Mouse (Mus musculus) limb, embryonic 15.5 days (tissue): Measurements from ENCODE around the gene Fetub. TPM values are rescaled to one million over a fixed set of nuclear protein-coding genes. Genes with fewer than 3 reads are reported as not detected.

Source experiments
- ATAC-seq: fragments of 200-750 bp; cut with Nextera tagmentation; 2 replicates; pipeline ENCODE4 v1.8.0; 2017; ENCODE audit warnings: low read depth, moderate TSS enrichment; ENCODE audit not compliant: insufficient number of reproducible peaks, low FRiP score, low TSS enrichment
- H3K27ac ChIP-seq: fragments of 300-500 bp; sonication (generic); 2 replicates; pipeline ENCODE4 v1.5.1; 2015; ENCODE audit warnings: moderate library complexity, mild to moderate bottlenecking, inconsistent platforms
- H3K27me3 ChIP-seq: fragments of 300-500 bp; sonication (generic); 2 replicates; pipeline ENCODE4 v1.6.1; 2015; ENCODE audit warnings: inconsistent platforms
- H3K36me3 ChIP-seq: fragments of 300-500 bp; sonication (generic); 2 replicates; pipeline ENCODE4 v1.6.1; 2015; ENCODE audit warnings: inconsistent platforms
- H3K4me1 ChIP-seq: fragments of 300-500 bp; sonication (generic); 2 replicates; pipeline ENCODE4 v1.6.1; 2015; ENCODE audit warnings: inconsistent platforms
- H3K4me2 ChIP-seq: fragments of 300-500 bp; sonication (generic); 2 replicates; pipeline ENCODE4 v1.6.1; 2015; ENCODE audit warnings: mild to moderate bottlenecking, inconsistent platforms
- H3K4me3 ChIP-seq: fragments of 300-500 bp; sonication (generic); 2 replicates; pipeline ENCODE4 v1.5.1; 2015; ENCODE audit warnings: mild to moderate bottlenecking, inconsistent platforms
- H3K9ac ChIP-seq: fragments of 300-500 bp; sonication (generic); 2 replicates; pipeline ENCODE4 v1.6.1; 2015; ENCODE audit warnings: inconsistent platforms
- H3K9me3 ChIP-seq: fragments of 300-500 bp; sonication (generic); 2 replicates; pipeline ENCODE4 v1.6.1; 2016; ENCODE audit warnings: inconsistent platforms
- WGBS: fragments of 180-500 bp; shearing (Covaris S2); methylation state at CpG from one replicate; pipeline ENCODE4 v1.1.7; 2015; 5-methylcytosine and 5-hydroxymethylcytosine counted together
- polyA plus RNA-seq: library from polyadenylated mRNA; unstranded; fragments of >200 nt; fragmentation: Nextera tagmentation; extraction: Ambion mirVana; gene quantifications from 2 replicates; pipeline ENCODE4 v1.2.1, GENCODE M21; 2015

Gene Fetub
- 2.3 and 3.1 TPM in 2 replicates for polyA plus RNA-seq

- no peaks in the 10 kb centered on the region for H3K27me3 ChIP-seq
- H3K4me1 ChIP-seq = 0 out of 2 replicates have a peak, but pooled peaks cover 2% of the 10 kb centered on the region
- H3K27ac ChIP-seq = no peak within 1 kb of the TSS
- H3K9me3 ChIP-seq = no peaks in the 10 kb centered on the region
- no peak within 1 kb of the TSS for H3K4me2 ChIP-seq
- H3K9ac ChIP-seq = no peak within 1 kb of the TSS
- 84% methylated on average over 5 of the region's 5 CpGs for WGBS
- no peaks in the 10 kb centered on the region for H3K36me3 ChIP-seq
- ATAC-seq = no peak
- H3K4me3 ChIP-seq = no peak within 1 kb of the TSS
Observed at GRCm38 (mm10) chr16:22918034-22918433, at the start of gene Fetub. Gene Fetub (plus strand): TSS chr16:22918334.

GRCm38 (mm10) chr16:22872397-22872796 lies 45.7 kb upstream of the Fetub start:
- no peak for ATAC-seq
- 91% methylated on average over 8 of the region's 8 CpGs for WGBS
- no peaks in the 10 kb centered on the region for H3K27me3 ChIP-seq
- no peak overlapping the region for H3K4me2 ChIP-seq
- H3K4me3 ChIP-seq = no peak overlapping the region
- H3K9me3 ChIP-seq = no peaks in the 10 kb centered on the region
- H3K4me1 ChIP-seq = no peaks in the 10 kb centered on the region
- H3K9ac ChIP-seq = no peak overlapping the region
- peaks cover 63% of the 10 kb centered on the region for H3K36me3 ChIP-seq
- no peak overlapping the region for H3K27ac ChIP-seq

- Histone ChIP-seq H3K4me2 (no peak overlapping the region), H3K27me3 (no peaks in the 10 kb centered on the region), H3K36me3 (peaks cover 54% of the 10 kb centered on the region), H3K9ac (no peak overlapping the region), H3K9me3 (no peaks in the 10 kb centered on the region), H3K27ac (no peak overlapping the region), H3K4me3 (no peak overlapping the region), H3K4me1 (no peaks in the 10 kb centered on the region)
- ATAC-seq = no peak
- WGBS = 71% methylated on average over 4 of the region's 4 CpGs
Observed at GRCm38 (mm10) chr16:22873369-22873768, 44.8 kb upstream of the Fetub start.

- peaks cover 8% of the 10 kb centered on the region for H3K4me1 ChIP-seq
- H3K9me3 ChIP-seq = no peaks in the 10 kb centered on the region
- H3K4me2 ChIP-seq = no peak overlapping the region
- peaks cover 23% of the 10 kb centered on the region for H3K36me3 ChIP-seq
- no peak overlapping the region for H3K9ac ChIP-seq
- no peak for ATAC-seq
- WGBS = 43% methylated on average over 9 of the region's 9 CpGs
- no peak overlapping the region for H3K27ac ChIP-seq
- H3K27me3 ChIP-seq = 0 out of 2 replicates have a peak, but pooled peaks cover 2% of the 10 kb centered on the region
- H3K4me3 ChIP-seq = no peak overlapping the region
Observed at GRCm38 (mm10) chr16:22876218-22877043, 41.7 kb upstream of the Fetub start.

DNA sequence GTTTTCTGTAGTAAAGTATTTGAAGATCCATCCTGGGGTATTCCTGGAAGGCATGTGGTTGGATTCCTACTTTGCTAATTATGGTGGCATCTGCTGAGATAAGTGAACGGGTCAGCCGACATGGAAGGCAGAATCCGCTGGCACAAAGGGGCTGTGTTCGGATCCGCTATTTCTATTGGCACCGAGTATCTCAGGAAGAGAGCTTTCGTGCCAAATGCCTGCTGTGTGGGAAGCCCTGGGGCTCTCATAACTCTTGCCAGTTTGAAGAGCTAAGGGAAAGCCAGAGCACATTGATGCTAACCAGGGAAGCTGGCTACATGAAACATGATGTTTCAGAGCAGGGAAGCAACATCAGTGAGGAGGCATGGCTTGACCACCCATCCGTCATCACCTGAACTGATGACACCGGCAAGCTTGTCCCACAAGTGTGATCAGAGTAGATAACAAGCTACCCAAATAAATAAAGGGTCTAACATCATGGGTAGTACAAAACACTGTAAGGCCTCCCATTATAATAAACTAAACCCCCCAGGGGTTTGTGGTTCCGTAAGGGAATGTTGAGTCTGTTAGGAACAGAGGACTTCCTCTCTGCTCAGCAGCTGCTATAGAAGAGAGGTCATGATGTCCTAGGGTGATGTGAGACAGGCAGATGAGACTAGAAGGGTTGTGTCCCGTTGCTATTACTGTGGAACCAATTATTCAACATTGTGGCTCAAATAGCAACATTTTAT lies 40.3 kb upstream of the Fetub start:
- Histone ChIP-seq H3K4me2 (no peak overlapping the region), H3K4me3 (no peak overlapping the region), H3K9me3 (no peaks in the 10 kb centered on the region), H3K4me1 (peaks cover 8% of the 10 kb centered on the region), H3K27ac (no peak overlapping the region), H3K9ac (no peak overlapping the region), H3K27me3 (0 out of 2 replicates have a peak, but pooled peaks cover 2% of the 10 kb centered on the region), H3K36me3 (peaks cover 9% of the 10 kb centered on the region)
- no peak for ATAC-seq
- WGBS = 62% methylated on average over 11 of the region's 11 CpGs

DNA sequence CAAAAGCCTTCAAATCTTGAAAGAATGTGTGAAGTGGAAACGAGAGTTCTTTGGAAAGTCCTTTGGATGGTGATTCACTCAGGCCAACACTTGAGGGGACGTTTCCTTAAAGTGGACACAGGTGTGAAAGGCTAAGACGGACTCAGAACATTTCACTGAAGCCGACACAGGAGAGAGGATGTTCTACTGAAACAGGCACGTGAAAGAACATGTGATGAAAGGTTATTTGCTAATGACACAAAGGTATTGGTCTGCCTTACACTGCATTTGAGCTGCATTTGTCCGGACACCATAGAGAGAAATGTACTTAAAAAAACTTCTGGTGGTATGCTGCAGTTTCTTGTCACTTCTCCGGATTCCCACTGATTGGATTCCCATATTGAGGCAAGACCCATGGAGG lies 39.4 kb upstream of the Fetub start:
- H3K9me3 ChIP-seq = no peaks in the 10 kb centered on the region
- peaks cover 8% of the 10 kb centered on the region for H3K4me1 ChIP-seq
- whole genome bisulfite sequencing = 75% methylated on average over 7 of the region's 7 CpGs
- H3K36me3 ChIP-seq = peaks cover under 1% of the 10 kb centered on the region
- H3K27ac ChIP-seq = no peak overlapping the region
- H3K9ac ChIP-seq = no peak overlapping the region
- no peak for ATAC-seq
- H3K27me3 ChIP-seq = 0 out of 2 replicates have a peak, but pooled peaks cover 2% of the 10 kb centered on the region
- H3K4me3 ChIP-seq = no peak overlapping the region
- H3K4me2 ChIP-seq = no peak overlapping the region

GRCm38 (mm10) chr16:22879945-22880595 lies 38.1 kb upstream of the Fetub start:
- 0 out of 2 replicates have a peak, but pooled peaks cover 2% of the 10 kb centered on the region for H3K27me3 ChIP-seq
- H3K9me3 ChIP-seq = no peaks in the 10 kb centered on the region
- no peak overlapping the region for H3K9ac ChIP-seq
- 63% methylated on average over 7 of the region's 7 CpGs for WGBS
- no peak for ATAC-seq
- H3K36me3 ChIP-seq = no peaks in the 10 kb centered on the region
- no peak overlapping the region for H3K4me2 ChIP-seq
- peaks cover 8% of the 10 kb centered on the region for H3K4me1 ChIP-seq
- no peak overlapping the region for H3K27ac ChIP-seq
- H3K4me3 ChIP-seq = no peak overlapping the region

DNA sequence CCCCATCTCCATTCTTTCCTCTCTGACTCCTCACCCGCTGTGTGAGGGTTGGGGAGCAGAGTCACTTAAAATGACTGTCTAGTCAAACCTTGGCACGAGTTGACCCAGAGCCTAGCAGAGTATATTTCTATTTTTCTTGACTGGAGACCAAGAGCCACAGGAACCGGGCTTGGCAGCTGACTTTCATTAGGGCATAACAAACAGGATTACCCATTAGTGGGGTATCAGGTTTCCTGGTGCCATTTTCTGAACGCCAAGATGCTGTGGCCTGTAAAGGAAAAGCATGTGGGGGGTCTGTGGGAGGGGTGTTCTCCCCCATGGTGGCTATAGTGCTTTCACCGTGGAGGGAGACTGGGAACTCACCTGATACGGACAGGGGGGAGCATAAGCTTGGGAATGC lies 37.2 kb upstream of the Fetub start:
- Histone ChIP-seq H3K36me3 (no peaks in the 10 kb centered on the region), H3K4me2 (no peak overlapping the region), H3K9ac (no peak overlapping the region), H3K27ac (no peak overlapping the region), H3K4me1 (peaks cover 8% of the 10 kb centered on the region), H3K9me3 (no peaks in the 10 kb centered on the region), H3K4me3 (no peak overlapping the region), H3K27me3 (0 out of 2 replicates have a peak, but pooled peaks cover 2% of the 10 kb centered on the region)
- ATAC-seq = no peak
- WGBS = 7% methylated on average over 6 of the region's 6 CpGs

- H3K4me2 ChIP-seq = no peak overlapping the region
- no peaks in the 10 kb centered on the region for H3K9me3 ChIP-seq
- 65% methylated on average over 4 of the region's 4 CpGs for WGBS
- no peak overlapping the region for H3K9ac ChIP-seq
- 0 out of 2 replicates have a peak, but pooled peaks cover 2% of the 10 kb centered on the region for H3K27me3 ChIP-seq
- no peak overlapping the region for H3K4me3 ChIP-seq
- H3K4me1 ChIP-seq = peaks cover 8% of the 10 kb centered on the region
- no peaks in the 10 kb centered on the region for H3K36me3 ChIP-seq
- no peak for ATAC-seq
- H3K27ac ChIP-seq = no peak overlapping the region
Observed at GRCm38 (mm10) chr16:22881487-22881886, 36.6 kb upstream of the Fetub start.

DNA sequence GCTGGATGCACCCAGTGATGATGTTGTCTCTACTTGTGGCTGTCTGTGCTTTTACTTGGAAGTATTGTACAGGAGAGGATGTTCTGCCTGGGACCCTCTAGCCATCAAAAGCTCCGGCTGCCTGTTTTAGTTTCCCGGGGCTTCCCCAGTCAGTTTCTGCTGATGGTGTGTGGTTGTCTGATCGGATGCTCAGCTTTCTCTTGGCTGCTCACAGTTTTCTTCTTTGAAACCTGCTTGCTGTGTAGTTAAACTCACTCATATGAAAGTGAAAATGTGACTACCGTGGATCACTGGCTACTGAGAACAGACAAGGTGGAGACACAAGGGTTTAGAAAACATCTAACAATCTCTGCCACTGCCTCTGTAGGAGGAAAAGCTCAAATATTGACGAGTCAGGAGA lies 34.7 kb upstream of the Fetub start:
- H3K36me3 ChIP-seq = no peaks in the 10 kb centered on the region
- H3K4me3 ChIP-seq = no peak overlapping the region
- H3K4me1 ChIP-seq = peaks cover 8% of the 10 kb centered on the region
- 0 out of 2 replicates have a peak, but pooled peaks cover 2% of the 10 kb centered on the region for H3K27me3 ChIP-seq
- WGBS = 74% methylated on average over 5 of the region's 5 CpGs
- H3K9me3 ChIP-seq = no peaks in the 10 kb centered on the region
- H3K4me2 ChIP-seq = no peak overlapping the region
- ATAC-seq = no peak
- no peak overlapping the region for H3K27ac ChIP-seq
- no peak overlapping the region for H3K9ac ChIP-seq

DNA sequence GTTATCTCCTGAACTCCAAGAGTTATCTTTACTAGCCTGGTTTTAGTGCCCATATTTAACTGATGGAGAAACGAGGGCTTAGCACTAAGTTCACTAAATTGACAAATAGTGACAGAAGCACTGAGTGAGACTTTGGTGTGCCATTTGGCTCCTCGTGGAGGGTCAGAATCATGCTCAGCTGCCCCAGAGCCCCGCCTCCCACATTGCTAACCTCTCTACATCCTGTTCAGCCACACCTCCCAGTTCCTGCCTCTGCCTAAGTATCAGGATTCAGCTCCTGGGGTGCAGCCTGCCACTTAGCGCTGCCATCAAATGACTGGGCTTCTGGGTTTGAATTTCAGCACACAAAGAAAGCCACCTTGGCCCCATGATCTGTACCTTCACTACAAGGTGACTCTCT lies 32.8 kb upstream of the Fetub start:
- no peak overlapping the region for H3K27ac ChIP-seq
- 21% methylated on average over 4 of the region's 4 CpGs for WGBS

More for the DNA sequence above, 32.8 kb upstream of the Fetub start:
- H3K27me3 ChIP-seq = no peaks in the 10 kb centered on the region
- peaks cover 8% of the 10 kb centered on the region for H3K4me1 ChIP-seq
- H3K4me2 ChIP-seq = no peak overlapping the region
- no peak overlapping the region for H3K4me3 ChIP-seq
- no peak for ATAC-seq
- no peaks in the 10 kb centered on the region for H3K9me3 ChIP-seq
- H3K9ac ChIP-seq = no peak overlapping the region
- H3K36me3 ChIP-seq = no peaks in the 10 kb centered on the region
